Mouse (Mus musculus) induced T-regulatory cell, adult 2 months (primary cell): ENCODE results near the gene Sept9.
"Not testable (repeated sequence)": the region's sequence is repeated elsewhere in the genome, so short reads cannot be mapped to it uniquely, and the experiment has no call there.

Experiments used
- DNase-seq: peaks from one replicate; pipeline ENCODE4 v3.0.0-alpha.2; 2012; ENCODE audit warnings: low read depth

Sept9 gene

DNA sequence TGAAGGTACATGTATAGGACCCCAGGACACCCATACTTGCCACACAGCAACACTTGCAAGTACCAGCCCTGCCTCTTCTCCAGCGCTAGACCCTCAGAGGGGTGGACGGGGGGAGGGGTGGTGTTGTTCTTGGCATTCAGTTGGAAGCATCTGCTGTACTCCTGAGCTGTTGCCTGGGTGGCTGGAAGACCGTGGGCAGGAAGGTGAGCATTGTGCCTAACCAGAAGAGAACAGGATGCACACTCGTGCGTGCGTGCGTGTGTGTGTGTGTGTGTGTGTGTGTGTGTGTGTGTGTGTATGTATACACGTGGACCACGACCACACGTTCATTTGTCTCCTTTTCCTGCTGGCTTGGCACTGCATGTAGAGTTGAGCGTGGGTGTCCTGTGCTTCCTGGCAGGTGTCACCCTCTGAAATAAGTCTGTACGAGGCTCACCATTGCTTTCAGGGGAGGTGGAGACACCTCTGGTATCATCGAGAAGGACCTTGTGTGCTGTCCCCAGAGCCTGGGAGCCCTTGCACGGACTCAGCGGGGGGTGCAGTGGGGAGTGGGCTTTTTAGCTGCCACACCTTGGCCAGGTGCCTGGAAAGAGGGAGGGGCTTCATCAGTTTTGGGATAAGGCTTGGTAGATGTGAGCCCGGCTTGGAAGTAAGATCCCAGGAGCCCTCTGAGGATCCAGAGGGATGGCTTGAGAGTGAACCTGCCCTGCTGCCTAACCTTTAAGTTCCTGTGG, 127.6 kb downstream of the Sept9 start:
- peak; percentile 84 for DNase-seq

DNA sequence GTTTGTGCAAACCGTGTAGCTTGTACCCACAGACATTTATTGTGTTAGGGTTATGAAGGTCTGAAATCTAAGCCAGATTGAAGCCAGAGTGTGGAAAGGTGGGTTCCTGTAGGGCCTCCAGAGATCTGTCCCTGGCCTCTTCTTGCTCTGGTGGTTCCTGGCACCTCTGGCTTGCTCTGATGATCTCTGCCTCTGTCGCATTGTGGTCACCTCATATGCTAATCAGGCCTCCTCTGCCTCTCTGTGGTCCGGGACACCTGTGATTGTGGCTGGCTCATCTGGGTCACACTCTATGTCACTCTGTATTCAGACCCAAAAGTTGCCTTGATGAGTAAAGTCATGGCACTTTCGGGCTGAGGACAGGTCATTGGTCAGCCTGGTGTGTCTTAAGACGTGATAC, 128.2 kb downstream of the Sept9 start:
- peak; percentile 82 for DNase-seq

DNA sequence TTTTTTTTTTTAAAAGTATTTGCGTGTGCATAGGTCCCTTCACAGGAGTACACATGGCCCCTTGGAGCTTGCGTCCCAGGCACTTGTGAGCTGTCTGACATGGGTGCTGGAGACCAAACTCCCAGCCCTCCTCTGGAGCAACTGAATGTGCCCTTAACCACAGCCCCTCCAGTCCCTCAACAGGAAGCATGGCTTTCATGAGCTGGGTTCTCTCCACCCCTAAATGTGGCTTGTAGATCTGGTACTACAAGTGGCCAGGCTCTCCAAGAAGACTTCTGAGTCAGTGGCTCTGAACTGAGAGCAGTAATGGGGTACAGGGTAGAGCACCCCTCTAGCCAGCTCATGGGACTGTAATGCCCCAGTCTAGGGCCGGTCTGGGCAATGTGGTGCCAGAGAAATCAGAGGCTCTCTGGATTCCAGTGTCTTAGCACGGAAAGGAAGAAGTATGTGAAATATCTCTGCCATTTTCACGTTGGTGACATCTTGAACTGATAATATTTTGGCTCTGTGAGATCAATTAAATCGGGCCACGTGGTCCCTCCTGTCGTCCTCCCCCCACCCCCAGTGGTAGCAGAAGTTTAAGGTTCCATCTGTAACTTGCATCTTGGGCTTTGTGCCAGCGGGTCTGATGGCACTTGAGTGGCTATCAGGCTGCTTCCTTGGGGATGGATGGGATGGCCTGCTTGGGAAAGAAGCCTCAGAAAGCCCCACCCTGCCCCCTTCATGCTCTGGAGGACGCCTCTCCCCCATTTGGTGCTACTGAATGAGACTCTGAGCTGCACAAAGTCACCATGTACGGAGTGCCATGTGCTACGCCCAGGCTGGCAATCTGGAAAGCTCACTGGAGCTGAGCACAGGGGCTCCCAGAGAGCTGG, 130.9 kb downstream of the Sept9 start:
- peak; percentile 69 for DNase-seq

DNA sequence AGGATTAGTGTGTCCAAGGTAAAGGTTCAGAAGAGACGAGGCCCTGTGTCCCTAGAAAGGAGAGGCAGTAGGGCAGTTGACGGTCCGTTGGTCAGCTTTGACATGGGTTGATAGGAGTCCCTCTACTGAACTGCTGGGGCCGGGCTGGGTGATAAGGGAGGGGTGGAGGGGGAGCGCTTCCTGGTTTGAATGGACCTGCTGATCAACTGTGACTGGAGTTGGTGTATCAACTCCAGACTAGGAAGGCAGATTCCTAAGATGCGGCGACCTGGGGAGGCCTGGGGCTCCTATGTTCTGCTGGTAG, 131.4 kb downstream of the Sept9 start:
- DNase-seq: peak; percentile 56

DNA sequence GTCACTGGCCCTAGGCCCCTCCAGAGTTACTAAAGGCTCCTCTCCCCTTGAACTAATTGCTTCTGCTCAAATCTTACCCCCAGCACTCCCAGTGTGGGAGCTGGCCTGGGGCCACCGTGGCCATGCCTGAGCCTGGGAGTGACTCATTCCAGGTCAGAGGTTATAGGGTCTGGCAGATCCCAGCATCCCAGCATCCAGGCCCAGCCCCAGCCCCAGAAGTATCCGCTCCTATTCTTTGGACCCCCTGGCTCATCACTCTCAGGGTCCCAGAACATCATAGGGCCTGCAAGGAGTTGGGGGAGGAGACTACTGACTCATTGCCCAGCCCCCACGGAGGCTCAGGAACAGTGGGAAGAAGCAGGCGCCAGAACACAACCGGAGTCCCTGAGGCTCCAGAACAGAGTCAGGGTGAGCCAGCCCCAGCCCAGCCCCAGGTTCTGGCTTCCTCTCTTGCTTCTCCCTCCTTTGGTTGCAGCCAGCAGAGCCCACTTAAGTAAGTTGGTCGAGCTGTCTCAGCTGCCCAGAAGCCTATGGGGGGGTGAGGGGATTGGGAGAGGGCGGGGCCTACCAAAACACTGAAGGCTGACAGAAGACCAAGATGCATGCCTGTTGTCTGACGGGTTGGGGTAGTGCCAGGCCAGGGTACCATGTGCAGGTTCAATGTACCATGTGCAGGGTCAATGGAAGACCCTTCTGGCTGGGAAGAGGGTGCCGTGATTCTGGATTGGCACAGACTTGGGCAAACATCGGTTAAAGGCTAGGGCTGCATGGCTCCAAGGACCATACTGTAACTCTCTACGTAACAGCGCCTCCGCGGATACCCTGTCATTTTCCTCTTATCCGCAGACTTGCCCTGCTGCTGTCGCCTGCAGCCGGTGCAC, 132.1 kb downstream of the Sept9 start:
- no peak for DNase-seq

DNA sequence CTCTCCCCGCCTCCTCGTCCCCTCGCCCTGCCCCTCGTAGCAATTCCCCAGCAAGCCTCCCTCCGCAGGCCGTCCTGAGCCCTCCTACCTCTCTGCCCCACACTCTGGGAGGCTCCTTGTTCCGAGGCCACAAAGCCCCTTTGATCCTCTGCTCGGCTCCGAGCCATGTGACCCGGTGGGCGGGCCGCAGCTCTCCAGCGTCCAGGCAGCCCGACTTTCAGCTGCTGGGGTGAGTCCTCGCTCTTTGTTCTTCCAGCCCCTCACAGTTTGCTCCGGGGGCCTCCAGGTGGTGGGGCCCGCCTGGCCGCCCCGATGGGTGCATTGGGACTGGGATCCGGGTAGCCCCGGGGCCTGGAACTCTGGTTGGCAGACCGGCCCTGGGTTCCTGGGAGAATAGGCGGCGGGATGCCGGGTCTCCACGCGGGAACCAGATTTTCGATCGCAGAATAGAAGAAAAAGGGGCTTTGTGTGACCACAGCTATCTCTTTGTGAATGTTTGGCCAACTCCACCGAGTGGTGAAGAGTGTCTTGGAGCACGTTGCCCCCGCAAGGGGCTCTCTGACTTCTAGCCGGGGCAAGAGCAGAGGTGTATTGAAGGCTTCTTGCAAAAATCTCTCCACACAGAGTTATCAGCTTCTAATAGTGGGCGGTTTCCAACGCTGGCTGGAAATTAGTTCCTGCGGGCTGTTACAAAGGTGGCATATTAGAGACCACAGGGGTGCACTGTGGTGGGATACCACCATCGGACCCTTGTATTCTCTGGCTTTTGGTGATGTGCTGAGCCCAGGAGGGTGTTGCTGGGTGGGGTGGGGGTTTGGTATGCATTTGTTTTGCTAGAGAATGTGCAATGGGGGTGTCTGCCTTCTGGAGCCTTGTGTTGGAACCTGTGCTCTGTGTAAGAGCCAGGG, 133.0 kb downstream of the Sept9 start:
- DNase-seq: peak; percentile 79

DNA sequence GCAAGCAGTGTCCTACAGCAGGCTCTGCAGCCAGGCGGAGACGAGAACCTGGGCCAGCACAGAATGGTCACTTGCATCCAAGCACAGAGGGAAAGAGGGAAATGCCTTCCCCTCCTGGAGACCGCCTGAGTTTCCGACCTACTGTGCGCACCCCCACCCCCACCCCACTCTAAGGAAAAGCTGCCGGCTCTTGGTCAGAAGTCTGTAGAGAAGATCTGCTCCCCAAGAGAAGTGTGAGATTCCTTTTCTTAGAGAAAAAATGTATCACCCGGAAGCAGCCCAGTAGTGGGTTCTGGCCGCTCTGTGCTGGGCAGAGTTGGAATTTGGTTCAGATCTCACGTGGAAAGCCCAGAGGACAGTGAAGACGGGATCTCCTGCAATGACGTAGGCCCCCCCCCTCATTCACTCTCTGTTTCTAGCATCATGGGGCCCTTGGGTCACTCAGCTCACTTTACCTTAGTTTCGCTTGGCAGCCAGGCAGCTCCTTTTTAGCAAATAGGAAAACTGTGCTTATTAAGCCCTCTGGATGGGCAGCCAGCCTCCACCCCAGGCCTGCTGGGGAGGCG, 133.8 kb downstream of the Sept9 start:
- peak; percentile 65 for DNase-seq

DNA sequence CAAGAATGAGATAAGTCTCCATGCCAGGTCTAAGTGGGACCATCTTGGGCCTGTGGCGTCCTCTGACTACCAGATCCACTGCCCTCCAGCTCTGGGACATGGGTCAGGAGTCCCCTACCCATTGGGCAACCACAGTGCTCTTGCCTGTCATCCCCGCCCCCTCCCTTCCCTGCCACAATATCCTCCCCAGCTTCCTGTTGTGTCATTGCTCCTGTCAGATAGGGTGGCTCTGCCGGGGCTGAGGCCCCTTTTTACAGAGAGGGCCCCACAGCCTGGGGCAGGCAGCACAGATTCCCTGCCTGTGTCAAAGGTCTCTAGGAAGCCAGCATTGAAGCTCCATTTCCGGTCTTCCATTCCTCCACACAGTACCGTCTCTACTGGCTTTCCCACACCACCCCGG, 134.6 kb downstream of the Sept9 start:
- peak; percentile 91 for DNase-seq

DNA sequence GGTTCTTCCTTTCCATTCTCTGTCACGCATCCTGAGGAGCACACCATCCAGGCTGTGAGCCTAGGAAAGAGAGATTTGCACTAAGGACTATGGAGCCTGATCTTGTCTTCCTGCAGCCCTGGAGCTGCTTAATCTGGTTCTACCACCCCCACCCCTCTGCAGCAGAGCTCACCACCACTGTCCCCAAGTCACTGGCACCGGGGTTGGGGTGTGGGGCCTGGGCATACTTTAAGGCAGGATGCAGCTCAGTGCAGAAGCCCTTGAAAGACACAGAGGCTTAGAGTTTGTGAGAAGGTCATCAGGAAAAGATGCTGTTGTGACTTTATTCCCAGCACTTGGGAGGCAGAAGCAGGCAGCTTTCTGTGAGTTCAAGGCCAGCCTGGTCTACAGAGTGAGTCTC, 135.7 kb downstream of the Sept9 start:
- DNase-seq: peak; percentile 58

DNA sequence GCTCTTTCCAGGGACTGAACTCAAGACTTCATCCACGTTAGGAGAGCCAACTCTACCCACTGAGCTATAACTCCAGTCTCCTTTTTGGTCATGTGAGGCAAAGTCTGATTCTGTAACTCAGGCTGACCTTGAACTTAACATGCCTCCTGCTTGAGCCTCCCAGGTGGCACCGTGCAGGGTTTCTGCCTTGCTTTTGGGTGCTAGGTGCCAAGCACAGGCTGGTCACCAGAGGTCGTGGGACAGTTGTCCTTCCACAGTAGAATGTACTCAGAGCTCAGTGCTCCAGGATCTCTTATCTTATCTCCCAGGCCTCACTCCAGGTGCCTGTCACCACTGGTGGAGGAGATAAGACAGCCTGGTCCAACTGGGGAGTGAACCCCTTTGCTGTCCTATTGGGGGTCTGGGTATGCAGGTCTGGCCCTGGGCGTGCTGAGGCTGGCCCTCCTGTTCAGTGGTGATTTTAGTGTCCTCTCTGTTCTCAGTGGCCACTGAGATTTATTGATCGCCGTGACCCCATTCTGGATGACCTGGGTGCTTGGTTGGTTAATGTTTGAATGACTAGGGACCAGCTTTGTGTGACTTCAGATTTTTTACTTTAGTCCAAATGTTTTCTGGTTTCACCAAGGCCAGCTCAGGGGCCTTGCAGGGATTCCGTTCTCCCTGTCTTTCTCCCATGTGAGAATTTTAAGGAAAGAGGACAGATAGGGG, 136.8 kb downstream of the Sept9 start:
- DNase-seq: no peak

DNA sequence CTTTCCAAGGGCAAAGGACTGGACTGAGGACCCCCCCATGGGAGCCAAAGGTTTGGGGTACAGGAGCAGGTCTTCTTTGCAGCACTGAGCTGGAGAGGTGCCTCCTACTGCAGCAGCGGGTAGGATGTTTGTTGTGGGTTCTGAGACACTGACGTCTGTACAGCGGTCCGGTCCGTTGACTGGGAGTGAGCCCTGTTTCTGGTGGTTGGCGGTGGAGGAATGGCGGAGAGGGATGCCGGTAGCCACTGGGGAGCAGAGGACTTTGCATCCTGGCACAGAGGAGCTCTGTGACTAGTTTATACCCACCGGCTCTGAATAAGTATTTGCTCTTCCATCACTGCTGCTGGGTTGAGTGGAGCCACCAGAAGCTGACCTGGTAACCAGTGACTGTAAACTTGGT, 138.3 kb downstream of the Sept9 start:
- DNase-seq: peak; percentile 66

DNA sequence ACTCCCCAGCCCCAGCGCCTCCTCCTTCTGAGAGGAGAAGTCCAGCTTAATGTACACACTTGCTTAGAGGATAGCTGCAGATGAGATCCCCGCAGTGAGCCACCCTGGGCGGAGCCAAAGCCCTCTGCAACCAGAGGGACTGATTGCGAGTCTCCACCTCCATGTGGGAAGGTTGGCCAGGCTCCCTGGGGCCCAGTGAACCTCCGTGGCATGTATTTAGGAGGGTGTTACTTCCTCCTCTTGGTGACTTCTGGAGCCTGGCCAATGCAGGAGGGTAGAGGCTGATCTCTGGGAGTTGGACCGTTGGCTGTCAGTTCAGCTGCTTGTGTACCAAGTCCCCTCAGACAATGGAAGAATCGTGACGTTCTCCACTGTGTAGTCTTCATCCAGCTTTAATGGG, 139.0 kb downstream of the Sept9 start:
- peak; percentile 54 for DNase-seq

DNA sequence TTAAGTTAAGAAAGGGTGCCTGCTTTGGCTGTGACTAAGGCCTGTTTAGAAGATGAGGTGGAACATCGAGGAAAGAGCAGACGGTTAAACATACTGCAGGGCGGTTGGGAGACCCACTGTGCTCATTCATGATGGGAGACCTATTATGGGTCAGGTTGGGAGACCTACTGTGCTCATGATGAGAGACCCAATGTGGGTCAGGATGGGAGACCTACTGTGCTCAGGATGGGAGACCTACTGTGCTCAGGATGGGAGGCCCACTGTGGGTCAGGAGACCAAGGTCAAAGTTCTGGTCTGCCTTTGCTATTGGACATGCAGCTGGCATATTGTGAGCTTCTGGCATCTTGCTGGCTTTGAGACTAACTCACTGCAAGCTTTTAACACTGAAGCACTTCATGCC, 139.6 kb downstream of the Sept9 start:
- DNase-seq: no peak

DNA sequence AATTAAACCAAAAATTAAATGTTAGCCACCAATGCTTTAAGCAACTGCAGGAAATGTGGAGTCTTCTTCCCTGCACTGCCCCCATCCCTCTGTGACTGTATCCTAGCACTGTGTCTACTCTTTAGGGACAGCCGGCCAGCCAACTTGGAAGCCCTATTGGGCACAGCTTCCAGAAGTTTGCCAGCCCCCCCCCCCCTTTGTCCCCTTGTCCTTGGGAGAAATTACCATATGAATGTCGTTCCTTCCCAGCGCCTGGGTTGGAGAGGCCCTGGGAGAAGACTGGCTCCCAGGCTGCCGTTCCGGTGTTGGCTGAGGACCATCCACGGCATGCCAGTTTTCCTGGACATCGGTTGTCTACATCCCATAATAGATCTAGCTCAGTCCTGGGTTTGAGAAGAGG, 141.8 kb downstream of the Sept9 start:
- no peak for DNase-seq

DNA sequence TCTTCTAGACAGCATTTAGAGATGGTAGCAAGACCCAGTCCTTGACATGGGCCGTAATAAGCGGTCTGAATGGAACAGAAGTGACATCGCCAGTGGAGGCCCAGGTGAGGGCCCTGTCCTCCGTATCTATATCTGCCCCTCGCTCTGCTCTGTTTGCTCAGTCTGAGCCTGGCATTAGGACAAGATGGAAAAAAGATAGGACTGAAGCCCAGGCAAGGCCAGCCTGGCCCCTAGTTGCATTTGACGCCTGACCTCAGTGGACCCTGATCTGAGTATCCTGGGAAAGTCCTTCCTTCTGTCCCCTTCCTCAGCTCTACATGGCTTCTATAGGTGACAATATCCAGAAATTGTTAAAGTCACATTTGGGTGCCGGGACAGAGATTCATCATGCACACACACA, 142.6 kb downstream of the Sept9 start:
- no peak for DNase-seq

DNA sequence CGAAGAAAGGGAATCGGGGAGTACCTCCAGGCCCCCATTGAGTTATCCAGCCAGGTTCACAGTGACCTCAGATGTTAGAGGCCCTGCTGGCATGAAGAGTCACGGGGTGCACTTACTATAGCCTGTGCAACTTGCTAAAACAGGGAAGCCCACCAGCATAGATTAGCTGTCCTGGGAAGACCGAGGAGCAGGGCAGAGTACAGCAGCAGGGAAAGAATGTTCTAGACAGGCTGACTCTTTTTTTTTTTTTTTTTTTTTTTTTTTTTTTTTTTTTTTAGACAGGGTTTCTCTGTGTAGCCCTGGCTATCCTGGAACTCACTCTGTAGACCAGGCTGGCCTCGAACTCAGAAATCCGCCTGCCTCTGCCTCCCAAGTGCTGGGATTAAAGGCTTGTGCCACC, 143.0 kb downstream of the Sept9 start:
- DNase-seq: not testable (repeated sequence)

DNA sequence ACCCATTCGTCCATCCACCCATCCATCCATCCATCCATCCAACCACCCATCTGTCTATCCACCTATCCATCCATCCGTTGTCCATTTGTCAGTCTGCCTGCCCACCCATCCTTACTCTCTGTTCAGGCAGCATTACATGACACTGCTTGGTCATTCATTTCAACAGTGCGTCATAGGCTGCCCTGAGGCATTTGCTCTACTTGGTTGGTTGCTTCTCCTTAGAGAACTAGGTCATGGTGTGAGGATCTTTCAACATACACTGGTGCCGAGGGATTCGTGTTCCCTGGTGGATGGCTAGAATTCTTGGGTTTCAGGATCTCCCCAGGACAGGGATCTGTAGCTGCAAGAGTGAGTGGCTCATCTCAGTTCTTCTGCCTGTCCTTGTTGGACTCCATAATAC, 144.3 kb downstream of the Sept9 start:
- no peak for DNase-seq

DNA sequence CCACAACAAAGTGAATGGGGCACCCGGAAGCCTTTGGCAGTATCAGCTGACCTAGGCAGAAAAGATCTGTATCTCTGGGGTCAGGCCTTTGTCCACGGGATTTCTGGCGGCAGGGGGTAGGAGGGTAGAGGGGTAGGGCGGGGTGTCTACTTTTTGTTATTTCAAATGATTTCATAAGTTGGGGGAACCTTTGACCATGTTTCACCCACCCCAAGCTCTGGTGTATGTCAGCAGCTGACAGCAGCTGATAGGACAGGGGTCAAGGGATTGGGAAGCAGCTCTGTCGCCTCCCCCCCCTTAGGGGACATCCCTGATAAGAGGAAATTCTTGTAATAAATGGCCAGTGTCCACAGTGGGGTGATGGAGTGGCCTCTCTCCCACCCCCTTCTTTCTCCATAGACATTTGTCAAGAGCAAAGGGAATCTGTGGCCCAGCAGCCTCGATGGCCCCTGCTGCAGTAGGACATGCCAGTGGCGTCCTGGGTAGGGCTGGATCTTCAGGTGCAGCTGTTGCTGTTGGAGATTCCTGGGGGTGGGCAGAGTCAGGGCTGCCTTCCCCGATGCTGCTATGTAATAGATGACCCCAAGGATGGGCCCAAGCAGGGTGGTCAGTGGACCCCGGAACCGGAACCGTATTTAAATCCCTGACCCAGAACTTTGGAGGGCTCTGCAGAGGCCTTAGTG, 145.0 kb downstream of the Sept9 start:
- no peak for DNase-seq

DNA sequence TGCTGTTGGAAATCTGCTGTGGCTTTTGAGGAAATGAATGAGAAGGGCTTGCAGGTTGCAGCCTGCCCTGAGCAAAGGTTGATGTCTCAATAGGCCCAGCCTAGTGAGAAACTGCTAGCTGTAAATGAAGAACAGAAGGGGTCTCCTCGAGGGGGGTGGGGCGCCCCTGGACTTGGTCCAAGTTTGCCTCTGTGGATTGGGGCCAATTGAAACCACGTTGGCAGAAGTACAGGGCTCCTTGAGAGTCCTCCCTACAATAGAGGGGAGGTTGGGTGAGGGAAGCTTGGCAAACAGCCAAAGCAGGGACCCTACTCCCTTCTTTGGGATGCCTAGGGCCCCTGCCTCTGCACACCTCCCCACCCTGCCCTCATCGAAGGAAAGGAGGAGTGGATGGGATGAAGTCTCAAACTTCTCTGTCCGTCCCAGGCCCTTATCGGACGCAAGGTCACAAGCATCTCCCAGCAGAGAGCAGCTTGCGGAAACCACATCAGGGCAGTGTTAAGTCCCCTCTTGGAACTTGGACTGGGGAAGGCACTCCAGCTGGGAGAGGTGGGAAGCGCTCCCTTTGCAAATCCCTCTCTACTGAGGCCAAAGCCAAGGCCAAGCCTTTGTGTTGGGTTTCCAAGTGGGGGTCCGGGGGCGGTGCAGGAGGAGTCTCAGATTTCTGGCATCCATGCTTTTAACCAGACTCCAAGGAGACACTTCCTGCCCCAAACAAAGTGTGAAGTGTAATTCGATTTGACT, 145.7 kb downstream of the Sept9 start:
- DNase-seq: no peak
